Mouse (Mus musculus) embryonic fibroblast, embryonic 13.5 days (primary cell): ENCODE data around the gene Trpm8.

Experiments used
- CTCF ChIP-seq: IDR thresholded peaks from 2 replicates; pipeline ENCODE4 v1.5.1; 2011; ENCODE audit warnings: mild to moderate bottlenecking, control low read depth, low read length, moderate library complexity, borderline replicate concordance; ENCODE audit not compliant: insufficient read depth
- POLR2A ChIP-seq: IDR thresholded peaks from 2 replicates; pipeline ENCODE4 v1.6.1; 2011; ENCODE audit warnings: low read depth, mild to moderate bottlenecking, control low read depth, low read length, moderate library complexity

- no peak for TF ChIP-seq POLR2A
- TF ChIP-seq CTCF: no peak
Observed at GRCm38 (mm10) chr1:88412013-88412412, 134.6 kb downstream of the Trpm8 start.
